Mouse (Mus musculus) ES-Bruce4 (cell line): ENCODE results near the gene 1110002E22Rik.

Experiments
- CTCF ChIP-seq: IDR thresholded peaks from one replicate; pipeline ENCODE4 v1.8.1; 2011; ENCODE audit warnings: low read depth, low read length
- EP300 ChIP-seq: IDR thresholded peaks from 2 replicates; pipeline ENCODE4 v1.6.1; 2011; ENCODE audit warnings: low read depth, low read length; ENCODE audit not compliant: insufficient read depth
- POLR2A ChIP-seq: IDR thresholded peaks from one replicate; pipeline ENCODE4 v1.8.1; 2011; ENCODE audit warnings: low read length; ENCODE audit not compliant: insufficient read depth

- TF ChIP-seq CTCF: no peak
- no peak for TF ChIP-seq POLR2A
- no peak for TF ChIP-seq EP300
Observed at GRCm38 (mm10) chr3:138114106-138114505, 49.3 kb downstream of the 1110002E22Rik start.
